Mouse (Mus musculus) heart, postnatal 0 days (tissue): ENCODE data around the gene Olfr948. TPM values are rescaled to one million over a fixed set of nuclear protein-coding genes. Genes with fewer than 3 reads are reported as not detected.

Experiments used
- ATAC-seq: fragments of 200-750 bp; cut with Nextera tagmentation; 2 replicates; pipeline ENCODE4 v1.8.0; 2017; ENCODE audit warnings: low read depth, moderate number of reproducible peaks, moderate library complexity; ENCODE audit not compliant: insufficient read depth
- DNase-seq: peaks from one replicate; pipeline ENCODE4 v3.0.0-alpha.2; 2016; ENCODE audit warnings: low spot score
- H3K27ac ChIP-seq: fragments of 300-500 bp; sonication (generic); 2 replicates; pipeline ENCODE4 v1.5.1; 2014; ENCODE audit warnings: low read depth, mild to moderate bottlenecking
- H3K27me3 ChIP-seq: fragments of 300-500 bp; sonication (generic); 2 replicates; pipeline ENCODE4 v1.6.1; 2014; ENCODE audit warnings: low read length, mixed read lengths; ENCODE audit not compliant: control insufficient read depth, insufficient read depth
- H3K36me3 ChIP-seq: fragments of 300-500 bp; sonication (generic); replicated peaks from 2 replicates; pipeline ENCODE4 v1.6.1; 2014; ENCODE audit warnings: low read length, mixed read lengths; ENCODE audit not compliant: control insufficient read depth, insufficient read depth
- H3K4me1 ChIP-seq: fragments of 300-500 bp; sonication (generic); 2 replicates; pipeline ENCODE4 v1.6.1; 2014; ENCODE audit warnings: antibody characterized with exemption; ENCODE audit not compliant: control insufficient read depth, insufficient read depth
- H3K4me2 ChIP-seq: fragments of 300-500 bp; sonication (generic); 2 replicates; pipeline ENCODE4 v1.6.1; 2014; ENCODE audit warnings: low read depth, mild to moderate bottlenecking, low read length, moderate library complexity
- H3K4me3 ChIP-seq: fragments of 300-500 bp; sonication (generic); 2 replicates; pipeline ENCODE4 v1.5.1; 2014; ENCODE audit warnings: low read depth, low read length
- H3K9ac ChIP-seq: fragments of 300-500 bp; sonication (generic); replicated peaks from 2 replicates; pipeline ENCODE4 v1.6.1; 2014; ENCODE audit warnings: low read depth, low read length, mixed read lengths
- H3K9me3 ChIP-seq: fragments of 300-500 bp; sonication (generic); replicated peaks from 2 replicates; pipeline ENCODE4 v1.6.1; 2016; ENCODE audit warnings: low read length; ENCODE audit not compliant: control insufficient read depth
- CTCF ChIP-seq: IDR thresholded peaks from 2 replicates; pipeline ENCODE4 v1.5.1; 2016; ENCODE audit warnings: antibody characterized with exemption, control low read depth, low read depth
- EP300 ChIP-seq: IDR thresholded peaks from 2 replicates; pipeline ENCODE4 v1.6.1; 2016; ENCODE audit warnings: antibody characterized with exemption, low read depth
- WGBS: fragments of 180-500 bp; shearing (Covaris S2); extraction: QIAGEN DNeasy Blood & Tissue Kit; methylation state at CpG from one replicate; pipeline ENCODE4 v1.1.7; 2014; 5-methylcytosine and 5-hydroxymethylcytosine counted together
- polyA plus RNA-seq: library from polyadenylated mRNA; unstranded; fragments of >200 nt; fragmentation: Nextera tagmentation; extraction: Ambion mirVana; gene quantifications from 2 replicates; pipeline ENCODE4 v1.2.1, GENCODE M21; 2015
- total RNA-seq: library from RNA; depleted of rRNA; stranded (reverse); fragments of >200 nt; gene quantifications from 2 replicates; pipeline ENCODE4 v1.2.3, GENCODE M21; 2014; ENCODE audit warnings: low replicate concordance; rRNA removed

Gene Olfr948
- total RNA-seq (not detected in 2 replicates), polyA plus RNA-seq (not detected in 2 replicates)

GRCm38 (mm10) chr9:39325945-39326344 is at the start of gene Olfr948:
Olfr948 (minus strand) TSS chr9:39326045.
- ATAC-seq = no peak
- Histone ChIP-seq H3K4me3 (no peak within 1 kb of the TSS), H3K4me1 (no peaks in the 10 kb centered on the region), H3K36me3 (no peaks in the 10 kb centered on the region), H3K9ac (no peak within 1 kb of the TSS), H3K27ac (no peak within 1 kb of the TSS), H3K4me2 (no peak within 1 kb of the TSS), H3K27me3 (no peaks in the 10 kb centered on the region), H3K9me3 (no peaks in the 10 kb centered on the region)
- TF ChIP-seq CTCF (no peak), EP300 (no peak)
- DNase-seq = no peak

GRCm38 (mm10) chr9:39287136-39287535 is 38.7 kb downstream of the Olfr948 start:
- no peak overlapping the region for H3K27ac ChIP-seq

GRCm38 (mm10) chr9:39276718-39277117 is 49.1 kb downstream of the Olfr948 start, which contains the start of gene Olfr945:
Olfr945 (minus strand) TSS chr9:39276818.
- H3K27ac ChIP-seq = no peak within 1 kb of the TSS
- ATAC-seq = no peak

More at GRCm38 (mm10) chr9:39287136-39287535, 38.7 kb downstream of the Olfr948 start:
- Histone ChIP-seq H3K36me3 (no peaks in the 10 kb centered on the region), H3K9me3 (no peaks in the 10 kb centered on the region), H3K27me3 (no peaks in the 10 kb centered on the region), H3K4me2 (no peak overlapping the region), H3K4me3 (no peak overlapping the region), H3K4me1 (no peaks in the 10 kb centered on the region), H3K9ac (no peak overlapping the region)
- no peak for ATAC-seq
- no peak for DNase-seq
- TF ChIP-seq CTCF (no peak), EP300 (no peak)
- WGBS = 66% methylated on average over 2 of the region's 2 CpGs

More at GRCm38 (mm10) chr9:39276718-39277117, 49.1 kb downstream of the Olfr948 start, which contains the start of gene Olfr945:
- Histone ChIP-seq H3K27me3 (no peaks in the 10 kb centered on the region), H3K4me3 (no peak within 1 kb of the TSS), H3K9ac (no peak within 1 kb of the TSS), H3K36me3 (no peaks in the 10 kb centered on the region), H3K9me3 (0 out of 2 replicates have a peak, but pooled peaks cover 3% of the 10 kb centered on the region), H3K4me1 (no peaks in the 10 kb centered on the region), H3K4me2 (no peak within 1 kb of the TSS)
- TF ChIP-seq EP300 (no peak), CTCF (no peak)
- DNase-seq = no peak
- WGBS = 65% methylated on average over 3 of the region's 3 CpGs

Other genes starting within 250 kb of the Olfr948 start
- not detected in 2 replicates for gene Olfr938, start 247.2 kb downstream of the Olfr948 start, total RNA-seq
- not detected in 2 replicates for gene Olfr938, start 247.2 kb downstream of the Olfr948 start, polyA plus RNA-seq
- not detected in 2 replicates for gene Olfr27, start 197.9 kb downstream of the Olfr948 start, total RNA-seq
- gene Olfr27, start 197.9 kb downstream of the Olfr948 start, polyA plus RNA-seq = not detected in 2 replicates
- not detected in 2 replicates for gene Olfr943, start 159.7 kb downstream of the Olfr948 start, total RNA-seq
- not detected in 2 replicates for gene Olfr943, start 159.7 kb downstream of the Olfr948 start, polyA plus RNA-seq
- gene Olfr944, start 124.1 kb downstream of the Olfr948 start, total RNA-seq = not detected in 2 replicates
- not detected in 2 replicates for gene Olfr944, start 124.1 kb downstream of the Olfr948 start, polyA plus RNA-seq
- not detected in 2 replicates for gene Olfr1537, start 76.1 kb downstream of the Olfr948 start, total RNA-seq
- not detected in 2 replicates for gene Olfr1537, start 76.1 kb downstream of the Olfr948 start, polyA plus RNA-seq
- gene Olfr945, start 49.2 kb downstream of the Olfr948 start, total RNA-seq = not detected in 2 replicates
- not detected in 2 replicates for gene Olfr945, start 49.2 kb downstream of the Olfr948 start, polyA plus RNA-seq
- not detected in 2 replicates for gene Olfr951, start 61.4 kb upstream of the Olfr948 start, total RNA-seq
- gene Olfr951, start 61.4 kb upstream of the Olfr948 start, polyA plus RNA-seq = not detected in 2 replicates
- gene Olfr952, start 101.1 kb upstream of the Olfr948 start, total RNA-seq = not detected in 2 replicates
- gene Olfr952, start 101.1 kb upstream of the Olfr948 start, polyA plus RNA-seq = not detected in 2 replicates
- gene Olfr954, start 130.7 kb upstream of the Olfr948 start, total RNA-seq = not detected in 2 replicates
- gene Olfr954, start 130.7 kb upstream of the Olfr948 start, polyA plus RNA-seq = not detected in 2 replicates
- not detected in 2 replicates for gene Olfr955, start 145.9 kb upstream of the Olfr948 start, total RNA-seq
- not detected in 2 replicates for gene Olfr955, start 145.9 kb upstream of the Olfr948 start, polyA plus RNA-seq
- gene Olfr44, start 167.9 kb upstream of the Olfr948 start, total RNA-seq = not detected in 2 replicates
- not detected in 2 replicates for gene Olfr44, start 167.9 kb upstream of the Olfr948 start, polyA plus RNA-seq
- gene Olfr957, start 189.8 kb upstream of the Olfr948 start, total RNA-seq = not detected in 2 replicates
- not detected in 2 replicates for gene Olfr957, start 189.8 kb upstream of the Olfr948 start, polyA plus RNA-seq
- not detected in 2 replicates for gene Olfr958, start 228.0 kb upstream of the Olfr948 start, total RNA-seq
- not detected in 2 replicates for gene Olfr958, start 228.0 kb upstream of the Olfr948 start, polyA plus RNA-seq
- not detected in 2 replicates for gene Olfr959, start 249.5 kb upstream of the Olfr948 start, total RNA-seq
- not detected in 2 replicates for gene Olfr959, start 249.5 kb upstream of the Olfr948 start, polyA plus RNA-seq